Mouse (Mus musculus) spleen, adult 2 months (tissue): Measurements from ENCODE around the gene Socs3. TPM values are rescaled to one million over a fixed set of nuclear protein-coding genes. Genes with fewer than 3 reads are reported as not detected.

Source experiments
- DNase-seq, 2 experiments: peaks; one replicate each; pipeline versions ENCODE4 v3.0.0 to v3.0.0-alpha.2; 2012 to 2021; ENCODE audit warnings: low spot score in 2 of 2, low read depth in 1 of 2
- H3K27ac ChIP-seq: fragments of 200-500 bp; 2 replicates; pipeline ENCODE4 v1.5.1; 2012; ENCODE audit warnings: low read length, inconsistent platforms; ENCODE audit not compliant: insufficient read depth
- H3K27me3 ChIP-seq: fragments of 200-500 bp; 2 replicates; pipeline ENCODE4 v1.6.1; 2012; ENCODE audit warnings: mild to moderate bottlenecking, moderate library complexity, low read length, inconsistent platforms; ENCODE audit not compliant: control insufficient read depth, insufficient read depth
- H3K36me3 ChIP-seq: fragments of 200-500 bp; 2 replicates; pipeline ENCODE4 v1.6.1; 2012; ENCODE audit warnings: mild to moderate bottlenecking, low read length, inconsistent platforms; ENCODE audit not compliant: control insufficient read depth, insufficient read depth
- H3K4me1 ChIP-seq: fragments of 200-500 bp; 2 replicates; pipeline ENCODE4 v1.6.1; 2011; ENCODE audit warnings: inconsistent platforms; ENCODE audit not compliant: control insufficient read depth, insufficient read depth, insufficient read length
- H3K4me3 ChIP-seq: fragments of 200-500 bp; 2 replicates; pipeline ENCODE4 v1.5.1; 2011; ENCODE audit warnings: mild to moderate bottlenecking, inconsistent platforms; ENCODE audit not compliant: insufficient read depth, insufficient read length; ENCODE audit errors: extremely low read depth
- CTCF ChIP-seq: fragments of 200-500 bp; IDR thresholded peaks from 2 replicates; pipeline ENCODE4 v1.5.1; 2011; ENCODE audit warnings: mild to moderate bottlenecking, inconsistent platforms; ENCODE audit not compliant: insufficient read depth, insufficient read length, insufficient replicate concordance; ENCODE audit errors: extremely low read depth
- POLR2A ChIP-seq: fragments of 200-500 bp; IDR thresholded peaks from 2 replicates; pipeline ENCODE4 v1.6.1; 2011; ENCODE audit warnings: low read depth, low read length, inconsistent platforms
- WGBS: fragments of 180-500 bp; shearing (Covaris S2); methylation state at CpG from one replicate; pipeline ENCODE4 v1.1.7; 2018; 5-methylcytosine and 5-hydroxymethylcytosine counted together
- polyA plus RNA-seq: library from polyadenylated mRNA; depleted of rRNA; stranded (reverse); fragments of >200 nt; gene quantifications from 2 replicates; pipeline ENCODE4 v1.2.3, GENCODE M21; 2012

Socs3 gene
- polyA plus RNA-seq, 1 experiment: 22.0 TPM

- DNase-seq: no peak
- H3K36me3 ChIP-seq: no peaks in the 10 kb centered on the region
- H3K4me1 ChIP-seq: peaks cover 15% of the 10 kb centered on the region; the same call in 1 of the 2 replicates
- 65% methylated on average over 4 of the region's 4 CpGs for WGBS
- H3K27me3 ChIP-seq: no peaks in the 10 kb centered on the region
- TF ChIP-seq CTCF (no peak), POLR2A (no peak)
- no peak overlapping the region for H3K4me3 ChIP-seq
- no peak overlapping the region for H3K27ac ChIP-seq
Observed at GRCm38 (mm10) chr11:117987968-117988367, 18.1 kb upstream of the Socs3 start.

- TF ChIP-seq CTCF (no peak), POLR2A (no peak)
- peak in 1 of 2 experiments; percentile 10 for DNase-seq
- Histone ChIP-seq H3K27ac (peak overlapping the region; percentile 26; the same call in 1 of the 2 replicates), H3K27me3 (no peaks in the 10 kb centered on the region), H3K4me1 (peaks cover 7% of the 10 kb centered on the region; the same call in 1 of the 2 replicates), H3K36me3 (no peaks in the 10 kb centered on the region), H3K4me3 (peak overlapping the region; percentile 85)
- WGBS: under 1% methylated on average over 32 of the region's 32 CpGs
Observed at GRCm38 (mm10) chr11:117987032-117987451, 17.2 kb upstream of the Socs3 start.

GRCm38 (mm10) chr11:117986126-117987031 is 16.5 kb upstream of the Socs3 start, which contains the start of gene Pgs1:
Gene Pgs1, plus strand, starts transcription at chr11:117986292.
- Histone ChIP-seq H3K36me3 (no peaks in the 10 kb centered on the region), H3K4me3 (peak within 1 kb of the TSS; percentile 85), H3K4me1 (peaks cover 4% of the 10 kb centered on the region; the same call in 1 of the 2 replicates), H3K27me3 (no peaks in the 10 kb centered on the region), H3K27ac (peak within 1 kb of the TSS; percentile 26; the same call in 1 of the 2 replicates)
- peak; percentile 69 to 89 for DNase-seq
- 7% methylated on average over 51 of the region's 51 CpGs for WGBS
- no peak for TF ChIP-seq CTCF
- TF ChIP-seq POLR2A: peak; percentile 19; the same call in 1 of the 2 replicates

GRCm38 (mm10) chr11:117983770-117984169 is 13.9 kb upstream of the Socs3 start:
- no peak for DNase-seq
- peaks cover 4% of the 10 kb centered on the region; the same call in 1 of the 2 replicates for H3K4me1 ChIP-seq
- WGBS: 83% methylated on average over 7 of the region's 7 CpGs
- H3K27me3 ChIP-seq: no peaks in the 10 kb centered on the region
- no peak overlapping the region for H3K27ac ChIP-seq
- no peaks in the 10 kb centered on the region for H3K36me3 ChIP-seq
- no peak overlapping the region for H3K4me3 ChIP-seq
- no peak for TF ChIP-seq CTCF
- TF ChIP-seq POLR2A: no peak

GRCm38 (mm10) chr11:117982426-117982825 is 12.6 kb upstream of the Socs3 start:
- WGBS: 91% methylated on average over 5 of the region's 5 CpGs
- no peaks in the 10 kb centered on the region for H3K4me1 ChIP-seq
- no peak overlapping the region; the same call in 1 of the 2 replicates for H3K27ac ChIP-seq
- no peak overlapping the region for H3K4me3 ChIP-seq
- TF ChIP-seq POLR2A: no peak
- TF ChIP-seq CTCF: no peak
- DNase-seq: no peak
- H3K27me3 ChIP-seq: no peaks in the 10 kb centered on the region
- H3K36me3 ChIP-seq: no peaks in the 10 kb centered on the region

- 35% methylated on average over 7 of the region's 7 CpGs for whole genome bisulfite sequencing
- Histone ChIP-seq H3K27ac (no peak overlapping the region), H3K36me3 (no peaks in the 10 kb centered on the region)
Observed at GRCm38 (mm10) chr11:117979388-117979787, 9.5 kb upstream of the Socs3 start.

More at GRCm38 (mm10) chr11:117979388-117979787, 9.5 kb upstream of the Socs3 start:
- H3K27me3 ChIP-seq: no peaks in the 10 kb centered on the region
- no peak overlapping the region for H3K4me3 ChIP-seq
- no peak for DNase-seq
- TF ChIP-seq CTCF: no peak
- TF ChIP-seq POLR2A: no peak
- peaks cover 16% of the 10 kb centered on the region for H3K4me1 ChIP-seq
